Mouse (Mus musculus): ENCODE data around the gene Cbl. TPM values are rescaled to one million over a fixed set of nuclear protein-coding genes. Genes with fewer than 3 reads are reported as not detected.
A peak's percentile ranks its signal among the peaks of the same experiment; 100 is the strongest.

The Cbl gene
- polyA plus RNA-seq, 1 experiment: 30.7 TPM

DNA sequence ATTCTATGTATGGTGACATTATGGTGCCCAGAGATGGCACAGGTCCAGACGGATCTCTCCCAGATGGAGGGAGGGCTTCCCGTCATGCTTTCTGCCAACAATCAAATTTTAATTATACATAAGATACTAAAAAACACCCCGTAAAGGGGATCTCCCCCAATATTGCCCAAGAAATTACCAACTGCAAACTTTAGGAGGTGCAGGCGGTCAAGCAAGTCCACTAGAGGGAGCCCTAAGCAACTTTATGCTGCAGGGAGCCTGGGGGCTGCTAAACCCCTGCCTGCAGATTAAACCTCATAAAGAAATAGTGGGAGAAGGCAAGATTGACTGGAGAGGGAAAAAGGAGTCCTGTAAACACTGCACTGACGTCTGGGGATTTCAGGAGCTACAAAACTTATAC, 5.6 kb upstream of the Cbl start:
- DNase-seq (ENCODE audit: low read depth): peak; percentile 84
- TF ChIP-seq POLR2A (IDR thresholded peaks at IDR 0.05; ENCODE audit: borderline replicate concordance, extremely low read depth, insufficient read depth, insufficient read length, poor library complexity, severe bottlenecking) (no peak), CTCF (IDR thresholded peaks at IDR 0.05; ENCODE audit: borderline replicate concordance, extremely low read depth, insufficient read depth, insufficient read length) (peak; percentile 90)

DNA sequence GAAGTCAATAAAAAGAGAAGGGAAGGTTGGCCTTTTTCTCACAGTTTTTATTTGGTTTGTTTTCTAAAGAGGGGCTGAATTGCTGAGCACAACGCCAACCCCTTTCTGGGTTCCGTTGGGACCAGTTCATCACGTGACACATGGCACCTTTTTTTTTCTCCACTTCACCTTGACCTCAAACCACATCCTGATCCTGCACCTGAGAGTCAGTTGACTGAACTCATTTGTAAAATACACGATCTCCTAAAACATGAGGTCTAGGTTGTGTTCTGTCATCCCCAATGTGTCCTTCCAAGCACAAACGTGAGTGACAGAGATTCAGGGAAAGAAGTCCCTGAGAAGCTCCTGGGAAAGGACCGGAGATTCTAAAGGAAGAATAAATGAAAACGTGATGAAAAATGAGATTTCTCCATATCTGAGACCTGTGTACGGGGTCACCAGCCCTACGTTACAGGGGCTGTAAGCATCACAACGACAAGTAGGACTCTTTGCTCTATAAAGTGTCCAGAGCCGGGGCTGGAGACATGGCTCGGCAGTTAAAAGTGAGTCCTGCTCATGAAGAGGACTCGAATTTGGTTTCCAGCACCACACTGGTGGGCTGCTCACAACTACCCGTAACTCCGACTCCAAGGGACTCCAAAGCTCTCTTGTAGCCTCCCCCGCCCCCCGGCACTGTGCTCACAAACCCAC, 4.8 kb upstream of the Cbl start:
- TF ChIP-seq POLR2A (IDR thresholded peaks at IDR 0.05; ENCODE audit: borderline replicate concordance, extremely low read depth, insufficient read depth, insufficient read length, poor library complexity, severe bottlenecking): no peak
- no peak for TF ChIP-seq CTCF (IDR thresholded peaks at IDR 0.05; ENCODE audit: borderline replicate concordance, extremely low read depth, insufficient read depth, insufficient read length)
- DNase-seq (ENCODE audit: low read depth): no peak

DNA sequence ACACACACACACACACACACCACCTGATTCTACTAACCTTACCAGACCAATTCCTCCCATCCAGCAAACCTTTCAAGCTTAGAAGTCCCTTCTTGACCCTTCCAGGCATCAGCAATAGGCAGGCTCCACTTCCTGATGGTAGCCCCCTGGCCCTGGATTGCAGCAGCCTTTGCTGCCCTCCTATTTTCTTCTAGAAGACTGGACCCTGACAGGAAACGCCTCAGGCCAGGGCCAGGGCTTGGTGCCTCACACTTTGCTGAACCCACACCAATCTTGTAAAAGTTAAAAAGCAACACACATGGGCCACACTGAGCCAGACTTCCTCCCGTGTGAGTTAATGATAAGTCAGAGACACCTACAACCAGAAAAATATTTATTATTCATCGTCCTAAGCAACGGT, 3.3 kb upstream of the Cbl start:
- TF ChIP-seq POLR2A (IDR thresholded peaks at IDR 0.05; ENCODE audit: borderline replicate concordance, extremely low read depth, insufficient read depth, insufficient read length, poor library complexity, severe bottlenecking) (no peak), CTCF (IDR thresholded peaks at IDR 0.05; ENCODE audit: borderline replicate concordance, extremely low read depth, insufficient read depth, insufficient read length) (no peak)
- no peak for DNase-seq (ENCODE audit: low read depth)

DNA sequence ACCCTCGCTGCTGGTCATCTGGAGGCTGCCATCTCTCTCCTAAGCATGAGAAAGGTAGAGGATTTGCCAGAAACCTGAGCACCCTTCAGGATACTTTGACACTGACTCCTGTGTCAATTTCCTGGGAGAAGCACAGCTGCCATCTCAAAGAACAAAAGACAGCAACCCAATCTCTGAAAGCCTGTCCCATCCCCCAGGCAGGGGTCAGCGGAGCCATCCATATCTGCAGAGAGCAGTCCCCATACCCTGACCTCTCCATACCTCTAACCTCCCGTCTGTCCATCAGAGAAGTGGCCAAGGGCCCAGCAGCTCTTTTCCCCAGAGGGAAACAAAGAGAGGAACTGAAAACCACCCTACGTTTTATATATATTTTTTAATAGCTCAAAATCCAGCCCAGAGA, 2.8 kb upstream of the Cbl start:
- TF ChIP-seq POLR2A (IDR thresholded peaks at IDR 0.05; ENCODE audit: borderline replicate concordance, extremely low read depth, insufficient read depth, insufficient read length, poor library complexity, severe bottlenecking) (no peak), CTCF (IDR thresholded peaks at IDR 0.05; ENCODE audit: borderline replicate concordance, extremely low read depth, insufficient read depth, insufficient read length) (no peak)
- no peak for DNase-seq (ENCODE audit: low read depth)

DNA sequence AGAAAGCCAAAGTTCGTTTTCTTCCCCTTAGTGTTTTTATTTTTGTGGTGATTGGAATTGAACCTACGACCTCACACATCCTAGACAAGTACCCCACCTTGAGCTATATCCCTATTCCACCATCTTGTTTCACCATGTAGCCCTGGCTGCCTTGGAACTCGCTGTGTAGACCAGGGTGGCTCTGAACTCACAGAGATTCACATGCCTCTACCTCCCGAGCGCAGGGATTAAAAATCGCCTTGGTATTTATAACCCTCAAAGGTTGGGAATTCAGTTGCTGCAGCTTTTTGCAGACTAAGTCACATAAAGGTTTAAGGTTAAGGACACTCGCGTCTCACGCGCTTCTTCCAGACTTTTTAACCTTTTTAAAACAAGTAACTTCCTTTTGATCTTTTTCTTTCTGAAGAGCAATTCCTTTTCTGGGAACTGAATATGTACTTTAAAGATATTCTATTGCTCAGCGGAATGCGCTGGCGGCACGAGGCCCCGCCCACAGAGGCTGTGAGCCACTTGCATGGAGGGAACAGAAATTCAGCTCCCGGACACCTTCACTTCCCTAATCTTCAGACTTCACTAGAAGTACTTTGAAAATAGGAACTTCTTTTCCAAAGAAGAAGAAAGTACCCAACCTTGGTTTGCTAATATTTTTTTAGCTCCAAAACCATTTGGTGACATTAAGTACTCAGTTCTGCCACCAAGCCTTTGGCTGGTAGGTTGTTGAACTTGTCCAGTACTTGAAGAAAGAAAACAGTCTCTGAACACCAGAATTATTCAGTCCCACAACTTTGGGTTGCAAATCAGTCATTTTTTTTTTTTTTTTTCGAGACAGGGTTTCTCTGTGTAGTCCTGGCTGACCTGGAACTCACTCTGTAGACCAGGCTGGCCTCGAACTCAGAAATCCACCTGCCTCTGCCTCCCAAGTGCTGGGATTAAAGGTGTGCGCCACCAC, 904 bp upstream of the Cbl start:
- peak; percentile 27 for DNase-seq (ENCODE audit: low read depth)
- no peak for TF ChIP-seq CTCF (IDR thresholded peaks at IDR 0.05; ENCODE audit: borderline replicate concordance, extremely low read depth, insufficient read depth, insufficient read length)
- TF ChIP-seq POLR2A (IDR thresholded peaks at IDR 0.05; ENCODE audit: borderline replicate concordance, extremely low read depth, insufficient read depth, insufficient read length, poor library complexity, severe bottlenecking): no peak

DNA sequence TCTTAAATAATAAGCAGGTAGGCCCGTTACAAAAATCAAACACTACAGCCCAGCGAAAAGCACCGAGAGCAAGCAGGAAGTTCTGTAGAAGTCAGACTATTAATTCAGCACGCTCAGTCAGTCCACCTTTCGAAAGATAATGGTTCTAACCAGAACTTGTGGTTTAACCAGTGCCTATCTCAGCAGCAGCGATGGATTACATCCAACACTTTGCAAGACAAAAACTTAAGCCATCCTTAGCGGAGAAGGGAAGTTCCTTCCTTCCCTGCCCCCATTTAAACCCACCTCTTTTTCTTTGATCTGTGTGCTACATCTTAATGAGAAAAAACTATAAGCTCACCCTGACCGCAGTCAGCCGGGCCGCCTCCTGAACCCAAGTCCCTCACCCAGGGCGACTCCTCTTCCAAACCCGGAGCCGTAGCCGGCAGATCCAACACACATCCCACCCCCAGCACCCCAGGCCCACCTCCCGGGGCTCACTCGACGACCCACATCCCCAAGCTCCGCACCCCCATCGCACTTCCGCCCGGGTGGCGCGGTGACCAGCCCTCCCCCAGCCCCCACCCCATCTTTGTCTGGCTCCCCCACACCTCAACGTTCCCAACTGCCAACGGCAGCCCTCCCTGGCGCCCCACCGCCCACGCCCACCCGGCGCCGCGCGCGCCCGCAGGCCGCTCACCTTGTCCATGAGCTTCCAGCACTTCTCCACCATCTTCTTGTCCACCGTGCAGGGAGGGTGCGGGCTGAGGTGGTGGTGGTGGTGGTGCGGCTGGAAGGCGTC, 638 bp downstream of the Cbl start:
- peak; percentile 62 for DNase-seq (ENCODE audit: low read depth)

DNA sequence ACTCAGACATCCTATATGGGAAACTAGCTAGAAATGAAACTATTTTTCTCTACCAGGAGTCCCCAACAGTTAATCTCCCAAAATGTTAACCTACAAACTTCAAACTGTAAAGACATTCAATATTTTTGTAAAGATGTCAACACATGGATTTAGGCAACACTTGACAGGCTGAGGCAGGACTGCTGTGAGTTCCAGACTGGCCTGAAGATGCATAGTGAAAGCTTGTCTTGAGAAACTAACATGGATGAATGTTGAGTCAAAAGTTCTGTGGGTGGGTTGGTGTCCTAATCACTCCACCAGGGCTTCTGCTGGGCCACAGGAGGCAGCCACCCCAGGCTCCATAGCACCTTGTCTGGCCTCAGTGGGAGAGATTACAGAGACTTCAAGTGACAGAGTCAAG, 2.2 kb downstream of the Cbl start:
- TF ChIP-seq CTCF (IDR thresholded peaks at IDR 0.05; ENCODE audit: borderline replicate concordance, extremely low read depth, insufficient read depth, insufficient read length) (no peak), POLR2A (IDR thresholded peaks at IDR 0.05; ENCODE audit: borderline replicate concordance, extremely low read depth, insufficient read depth, insufficient read length, poor library complexity, severe bottlenecking) (no peak)

More for the DNA sequence above, 638 bp downstream of the Cbl start:
- TF ChIP-seq POLR2A (IDR thresholded peaks at IDR 0.05; ENCODE audit: borderline replicate concordance, extremely low read depth, insufficient read depth, insufficient read length, poor library complexity, severe bottlenecking) (no peak), CTCF (IDR thresholded peaks at IDR 0.05; ENCODE audit: borderline replicate concordance, extremely low read depth, insufficient read depth, insufficient read length) (no peak)

DNA sequence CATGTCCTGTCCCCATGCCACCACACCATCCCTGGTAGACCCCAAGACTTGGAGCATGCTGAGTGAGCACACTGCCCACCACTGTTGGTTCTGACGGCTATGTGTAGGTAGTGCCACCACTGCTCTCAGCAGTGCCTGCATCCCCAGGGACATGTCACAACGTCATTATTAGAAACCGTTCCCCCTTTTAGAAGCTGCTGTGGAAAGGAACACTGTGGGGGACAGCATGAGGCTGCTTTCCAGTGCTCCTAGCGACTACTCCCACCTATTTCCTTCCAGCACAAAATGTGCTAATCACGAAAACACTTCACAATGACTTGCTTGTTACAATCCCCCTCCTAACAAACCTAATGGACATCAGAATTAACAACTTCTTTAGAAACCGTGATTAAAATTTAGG, 7.9 kb downstream of the Cbl start:
- DNase-seq (ENCODE audit: low read depth): no peak
- TF ChIP-seq POLR2A (IDR thresholded peaks at IDR 0.05; ENCODE audit: borderline replicate concordance, extremely low read depth, insufficient read depth, insufficient read length, poor library complexity, severe bottlenecking): no peak
- TF ChIP-seq CTCF (IDR thresholded peaks at IDR 0.05; ENCODE audit: borderline replicate concordance, extremely low read depth, insufficient read depth, insufficient read length): no peak

More for the DNA sequence above, 2.2 kb downstream of the Cbl start:
- no peak for DNase-seq (ENCODE audit: low read depth)

DNA sequence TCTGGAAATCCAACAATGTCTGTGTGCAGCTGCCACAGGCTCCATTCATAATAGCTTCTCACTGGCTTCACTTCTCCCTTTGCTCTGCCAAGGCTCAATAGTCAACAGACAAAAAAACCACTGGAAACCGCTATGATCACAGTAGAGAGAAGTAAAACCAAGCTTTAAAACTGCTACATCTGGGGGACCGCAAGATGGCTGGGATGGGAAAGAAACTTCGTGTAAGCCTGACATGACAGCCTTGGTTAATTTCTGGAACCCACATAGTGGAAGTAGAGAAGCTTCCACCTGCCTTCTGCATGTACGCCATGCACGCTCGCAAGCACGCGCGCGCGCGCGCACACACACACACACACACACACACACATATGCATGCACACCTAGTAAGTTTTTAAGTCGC, 20.3 kb downstream of the Cbl start:
- DNase-seq (ENCODE audit: low read depth): peak; percentile 19
- TF ChIP-seq POLR2A (IDR thresholded peaks at IDR 0.05; ENCODE audit: borderline replicate concordance, extremely low read depth, insufficient read depth, insufficient read length, poor library complexity, severe bottlenecking): no peak
- TF ChIP-seq CTCF (IDR thresholded peaks at IDR 0.05; ENCODE audit: borderline replicate concordance, extremely low read depth, insufficient read depth, insufficient read length): no peak

DNA sequence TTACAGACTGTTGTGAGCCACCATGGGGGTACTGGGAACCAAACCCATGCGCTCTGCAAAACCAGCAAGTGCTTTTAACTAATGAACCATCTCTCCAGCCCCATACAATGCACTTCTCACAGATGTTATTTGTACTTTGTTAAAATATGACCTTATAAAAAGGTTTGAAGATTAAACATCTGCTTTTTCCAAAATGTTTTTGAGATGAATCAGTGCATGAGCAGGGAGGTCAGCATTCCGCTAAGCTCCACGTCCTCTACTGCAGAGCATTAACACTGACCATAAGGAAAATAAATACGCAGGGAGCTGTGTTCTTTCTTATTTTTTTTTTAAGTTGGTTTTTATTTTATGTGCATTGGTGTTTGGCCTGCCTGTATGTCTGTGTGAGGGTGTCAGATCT, 21.4 kb downstream of the Cbl start:
- no peak for TF ChIP-seq POLR2A (IDR thresholded peaks at IDR 0.05; ENCODE audit: borderline replicate concordance, extremely low read depth, insufficient read depth, insufficient read length, poor library complexity, severe bottlenecking)
- TF ChIP-seq CTCF (IDR thresholded peaks at IDR 0.05; ENCODE audit: borderline replicate concordance, extremely low read depth, insufficient read depth, insufficient read length): no peak
- no peak for DNase-seq (ENCODE audit: low read depth)

DNA sequence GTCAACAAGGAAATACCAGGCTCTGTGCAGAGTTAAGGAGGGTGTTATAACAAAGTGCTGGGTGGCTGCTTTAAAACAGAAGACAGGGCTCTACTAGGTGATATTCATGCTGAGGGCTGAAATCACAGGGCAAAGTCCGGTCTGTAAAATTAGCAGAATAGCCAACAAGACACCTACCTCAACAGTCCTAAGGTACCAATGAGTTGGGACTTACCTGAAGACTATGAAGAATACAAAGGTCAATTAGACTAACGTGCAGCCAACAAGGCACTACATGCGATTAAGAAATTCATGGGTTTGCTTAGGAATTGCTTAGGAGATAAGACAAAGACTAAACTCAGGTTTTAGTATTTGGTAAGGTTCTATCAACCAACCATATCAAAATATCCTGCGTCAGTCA, 24.4 kb downstream of the Cbl start:
- TF ChIP-seq POLR2A (IDR thresholded peaks at IDR 0.05; ENCODE audit: borderline replicate concordance, extremely low read depth, insufficient read depth, insufficient read length, poor library complexity, severe bottlenecking): no peak
- no peak for TF ChIP-seq CTCF (IDR thresholded peaks at IDR 0.05; ENCODE audit: borderline replicate concordance, extremely low read depth, insufficient read depth, insufficient read length)
- no peak for DNase-seq (ENCODE audit: low read depth)
